Mouse (Mus musculus) induced T-regulatory cell, adult 2 months (primary cell): Measurements from ENCODE around the gene Tmem14c.

Experiments
- DNase-seq: peaks from one replicate; pipeline ENCODE4 v3.0.0-alpha.2; 2012; ENCODE audit warnings: low read depth

Gene Tmem14c

DNA sequence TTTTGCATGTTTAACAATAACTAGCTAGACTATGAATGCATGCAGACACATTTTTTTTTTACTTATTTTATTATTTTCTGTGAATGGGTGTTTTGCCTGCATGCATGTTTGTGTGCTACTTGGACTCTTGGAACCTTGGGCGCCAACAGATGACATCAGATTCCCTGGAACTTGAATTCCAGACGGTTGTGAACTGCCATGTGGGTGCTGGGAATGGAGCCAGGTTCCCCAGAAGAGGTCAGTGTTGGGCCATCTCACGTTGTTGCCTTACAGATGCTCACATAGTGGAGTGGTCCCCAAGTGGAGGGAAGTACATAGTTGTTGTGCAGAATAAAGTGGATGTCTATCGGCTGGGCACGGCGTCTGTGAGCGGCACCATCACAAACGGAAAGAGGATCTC, 7.1 kb upstream of the Tmem14c start:
- no peak for DNase-seq

- no peak for DNase-seq
Measured at GRCm38 (mm10) chr13:41016797-41017405, 809 bp downstream of the Tmem14c start.

- DNase-seq: no peak
Measured at GRCm38 (mm10) chr13:41017832-41018231, 1.7 kb downstream of the Tmem14c start.

DNA sequence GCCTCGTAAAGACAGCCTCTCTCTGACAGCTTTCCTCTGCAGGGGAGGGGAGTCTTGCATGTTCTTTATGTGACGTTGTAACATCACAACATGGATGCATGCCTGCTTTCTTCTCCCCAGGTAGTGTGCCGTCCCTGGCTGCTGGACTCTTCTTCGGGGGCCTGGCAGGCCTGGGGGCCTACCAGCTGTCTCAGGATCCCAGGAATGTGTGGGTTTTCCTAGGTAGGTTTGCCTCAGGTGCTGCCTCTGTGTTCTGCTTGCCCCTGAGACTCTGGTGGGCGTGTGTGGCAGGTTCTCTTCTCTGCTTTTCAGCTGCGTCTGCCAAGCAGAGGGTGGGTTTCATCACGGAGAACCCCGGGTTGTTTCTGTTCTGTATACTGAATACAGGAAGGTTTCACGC, 2.1 kb downstream of the Tmem14c start:
- no peak for DNase-seq

GRCm38 (mm10) chr13:41018756-41019591, 2.9 kb downstream of the Tmem14c start:
- DNase-seq: no peak

DNA sequence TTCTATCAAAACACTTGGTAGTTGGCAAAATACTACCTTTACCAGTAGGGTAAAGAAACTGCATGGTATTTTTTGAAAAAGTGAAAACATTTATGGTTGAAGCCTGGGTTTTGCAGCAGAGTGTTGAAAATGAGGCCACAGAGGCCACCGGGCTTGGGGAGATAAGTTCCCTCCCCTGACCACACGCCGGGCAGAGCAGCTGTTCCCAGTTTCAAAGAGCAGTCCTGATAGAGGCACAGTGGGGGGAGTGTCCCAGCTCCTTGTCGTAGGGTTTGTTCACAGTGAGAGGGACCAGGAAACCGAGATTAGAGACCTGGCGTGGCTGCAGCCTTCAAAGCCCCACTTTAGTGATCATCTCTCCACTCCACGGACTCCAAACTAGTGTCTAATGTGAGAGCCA, 4.4 kb downstream of the Tmem14c start:
- DNase-seq: no peak

DNA sequence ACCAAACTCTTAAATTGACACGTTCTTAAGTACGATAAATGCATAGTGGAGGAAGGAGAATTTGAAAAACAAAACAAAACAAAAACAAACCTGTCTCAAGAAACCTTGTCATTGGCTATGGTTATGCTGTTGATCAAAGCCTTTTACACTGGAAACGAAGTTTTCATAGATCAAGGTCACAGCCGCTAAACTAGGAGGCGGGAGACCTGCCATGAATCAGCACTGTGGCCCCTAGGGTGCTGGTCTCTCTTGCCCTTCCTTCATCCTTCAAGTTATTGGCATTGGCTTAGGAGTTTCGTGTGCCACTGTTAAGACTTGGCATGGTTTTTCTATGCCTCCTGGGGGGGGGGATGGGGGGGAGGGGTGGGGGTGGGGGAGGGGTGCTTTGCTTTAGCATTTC, 5.5 kb downstream of the Tmem14c start:
- DNase-seq: no peak

GRCm38 (mm10) chr13:41022099-41022498, 6.0 kb downstream of the Tmem14c start:
- no peak for DNase-seq

DNA sequence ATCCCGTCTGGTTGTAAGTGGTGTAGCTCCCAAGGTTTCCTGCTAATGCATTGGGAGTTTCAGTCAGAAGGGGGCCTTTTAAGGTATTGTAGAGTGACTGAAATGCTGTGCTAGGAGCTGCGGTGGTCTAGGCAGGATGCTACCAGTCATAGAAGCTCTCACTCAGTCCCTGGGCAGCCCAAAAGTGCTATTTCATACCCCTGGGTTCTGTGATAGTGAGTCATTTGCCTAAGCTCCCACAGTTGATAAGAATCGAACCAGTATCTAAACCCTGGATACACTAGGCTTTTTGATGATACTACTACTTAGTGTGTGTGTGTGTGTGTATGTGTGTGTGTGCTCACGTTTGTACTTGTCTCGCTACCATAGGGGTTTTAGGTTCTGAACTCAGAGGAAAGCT, 14.0 kb downstream of the Tmem14c start:
- DNase-seq: no peak

GRCm38 (mm10) chr13:41042511-41042910, 26.4 kb downstream of the Tmem14c start:
- DNase-seq: no peak

DNA sequence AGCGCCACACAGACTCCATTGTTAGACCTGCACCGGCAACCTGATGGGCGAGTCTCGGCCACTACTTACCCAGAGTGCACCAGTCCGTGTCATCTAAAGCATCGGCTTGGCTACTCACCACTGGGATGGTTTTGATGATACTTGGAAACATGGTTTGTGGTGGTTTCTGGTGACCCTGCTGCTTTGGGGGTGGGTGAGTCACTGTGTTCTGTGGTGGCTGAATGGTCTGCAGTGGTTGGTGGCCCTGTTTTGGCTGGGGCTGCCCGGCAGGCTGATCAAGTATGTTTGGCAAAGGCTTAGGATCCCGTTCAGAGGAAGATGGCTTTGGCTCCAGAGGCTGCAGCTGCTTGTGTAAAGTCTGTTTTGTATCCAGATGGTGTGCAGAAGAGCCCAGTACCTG, 29.8 kb downstream of the Tmem14c start:
- no peak for DNase-seq

- DNase-seq: no peak
Measured at GRCm38 (mm10) chr13:41047280-41047679, 31.2 kb downstream of the Tmem14c start.

DNA sequence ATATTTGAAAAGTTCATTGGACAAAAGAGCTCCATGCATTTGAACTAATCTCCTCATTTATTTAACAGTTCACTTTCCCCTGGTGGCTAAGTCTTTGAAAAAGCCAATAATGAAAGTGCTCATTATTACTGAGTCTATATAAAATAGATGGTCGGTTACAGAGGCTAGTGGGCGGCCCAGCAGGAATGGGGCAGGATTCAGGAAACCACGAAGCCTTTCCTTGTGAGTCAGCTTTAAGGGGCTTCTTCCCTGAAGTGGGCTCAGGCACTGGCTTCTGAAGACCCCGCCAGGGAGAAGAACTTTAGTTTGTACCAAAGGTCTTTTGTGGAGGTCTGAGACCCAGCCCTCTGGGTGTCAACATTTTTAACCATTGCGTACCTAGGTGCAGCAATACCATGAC, 35.9 kb downstream of the Tmem14c start:
- DNase-seq: no peak

- DNase-seq: no peak
Measured at GRCm38 (mm10) chr13:41067618-41068017, 51.5 kb downstream of the Tmem14c start.

DNA sequence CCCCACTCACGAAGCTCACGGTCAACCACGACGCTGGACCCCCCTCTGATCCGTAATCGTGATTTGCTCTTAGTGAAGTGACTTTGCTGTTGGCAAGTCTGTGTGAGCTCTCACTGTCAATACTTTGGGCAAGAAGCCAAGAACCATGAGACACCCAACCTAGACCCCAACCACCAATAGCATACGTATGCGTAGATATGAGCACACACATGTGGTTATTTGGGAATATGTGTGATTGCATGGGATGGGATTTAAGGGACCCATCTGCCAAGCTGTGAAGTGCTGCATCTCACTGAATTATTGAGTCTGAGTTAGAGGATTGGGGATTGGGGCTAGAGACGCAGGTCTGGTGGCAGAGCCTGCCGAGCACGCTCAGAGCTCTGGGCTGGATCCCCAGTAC, 55.5 kb downstream of the Tmem14c start:
- no peak for DNase-seq
